Mouse (Mus musculus) left cerebral cortex, postnatal 36 days (tissue): ENCODE measurements around the gene Pglyrp2. TPM values are rescaled to one million over a fixed set of nuclear protein-coding genes. Genes with fewer than 3 reads are reported as not detected.

Experiments
- DNase-seq, 2 experiments: peaks; one replicate each; pipeline ENCODE4 v3.0.0; 2021 to 2022; ENCODE audit warnings: low spot score in 2 of 2, mixed read lengths in 1 of 2
- intact Hi-C: fragments of 180-260 bp; cut with DNase I; formaldehyde crosslinking; loops from one replicate; pipeline ENCODE4 v1.15.1; 2025
- total RNA-seq, 2 experiments: library from RNA; stranded (reverse); gene quantifications; 2 replicates each; pipeline ENCODE4 v1.2.3; 2021

The Pglyrp2 gene
- total RNA-seq, 2 experiments from 2014 or later, result not detected

DNA sequence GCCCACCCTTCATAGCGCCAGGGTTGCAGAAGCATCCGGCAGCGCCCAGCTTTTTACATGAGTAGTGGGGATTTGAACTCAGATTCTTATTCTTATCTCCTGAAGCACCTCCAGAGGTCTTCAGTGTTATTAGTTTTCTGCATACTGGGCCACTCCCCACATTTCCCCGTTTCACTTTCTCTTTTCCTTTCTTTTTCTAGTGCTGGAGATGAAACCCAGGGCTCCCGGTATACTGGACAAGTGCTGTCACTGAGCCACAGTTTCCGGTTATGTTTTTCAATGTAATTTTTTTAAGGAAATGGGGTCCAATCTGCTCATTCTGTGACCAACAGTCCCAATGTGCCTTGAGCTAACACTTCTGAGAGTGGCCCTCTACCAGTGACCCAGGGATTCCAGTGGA lies 12.1 kb downstream of the Pglyrp2 start:
- intact Hi-C loops, result no loop called here
- DNase-seq, result no peak

GRCm38 (mm10) chr17:32403417-32403816 lies 20.6 kb downstream of the Pglyrp2 start, which contains the start of gene Rasal3:
Gene Rasal3, minus strand, starts transcription at chr17:32403583.
- intact Hi-C loops, result no loop called here
- DNase-seq, result no peak

DNA sequence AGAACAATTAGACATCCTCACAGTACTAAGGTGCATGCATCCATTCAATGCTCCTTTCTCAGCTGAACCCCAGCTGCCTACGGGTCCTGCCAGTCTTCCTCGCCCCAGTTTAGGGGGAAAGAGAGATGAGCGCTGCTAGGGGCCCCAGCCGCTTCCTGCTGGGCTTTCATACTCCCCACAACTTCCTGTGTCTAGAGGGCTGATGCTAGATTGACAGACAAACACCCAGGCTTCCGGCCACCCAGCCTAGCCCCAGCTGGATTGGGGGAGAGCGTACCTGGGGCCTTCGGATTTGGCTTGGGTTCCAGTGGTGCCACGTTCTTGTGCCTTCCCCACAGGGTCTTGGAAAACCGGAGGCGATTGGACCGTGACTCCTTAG lies 21.2 kb downstream of the Pglyrp2 start:
- intact Hi-C loops, result no loop called here
- DNase-seq, result no peak

DNA sequence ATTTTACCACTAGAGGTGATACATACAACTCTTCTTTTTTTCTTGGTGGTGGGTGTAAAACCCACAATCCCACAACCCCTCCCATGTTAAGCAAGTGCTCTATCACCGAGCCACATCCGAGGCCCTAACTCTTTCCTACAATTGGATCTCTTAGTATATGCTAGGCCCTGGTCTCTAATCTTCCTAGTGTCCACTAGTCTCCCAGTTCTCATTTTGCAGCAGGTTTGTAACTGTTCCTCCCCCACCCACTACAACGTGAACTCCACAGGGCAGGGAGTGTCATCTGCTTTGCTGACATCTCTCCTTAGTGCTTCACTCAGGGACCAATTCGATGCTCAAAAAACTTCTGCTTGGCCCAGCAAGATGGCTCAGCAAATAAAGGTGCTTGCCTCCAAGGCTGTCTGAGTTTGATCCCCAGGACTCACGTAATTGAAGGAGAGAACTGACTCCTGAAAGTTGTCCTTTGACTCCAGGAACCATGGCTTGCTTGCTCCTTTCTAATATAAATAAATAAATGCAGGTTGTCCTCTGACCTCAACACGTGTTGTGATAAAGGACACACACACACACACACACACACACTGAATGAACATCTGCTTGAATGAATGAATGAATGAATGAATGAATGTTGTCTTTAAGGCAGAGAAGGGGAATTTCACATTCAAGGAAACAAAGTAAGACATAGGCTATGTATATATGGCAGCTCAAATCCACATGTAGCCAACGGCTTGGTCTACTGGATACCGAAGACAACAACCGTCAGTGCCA lies 21.8 kb downstream of the Pglyrp2 start:
- intact Hi-C loops, result no loop called here
- DNase-seq, result no peak

DNA sequence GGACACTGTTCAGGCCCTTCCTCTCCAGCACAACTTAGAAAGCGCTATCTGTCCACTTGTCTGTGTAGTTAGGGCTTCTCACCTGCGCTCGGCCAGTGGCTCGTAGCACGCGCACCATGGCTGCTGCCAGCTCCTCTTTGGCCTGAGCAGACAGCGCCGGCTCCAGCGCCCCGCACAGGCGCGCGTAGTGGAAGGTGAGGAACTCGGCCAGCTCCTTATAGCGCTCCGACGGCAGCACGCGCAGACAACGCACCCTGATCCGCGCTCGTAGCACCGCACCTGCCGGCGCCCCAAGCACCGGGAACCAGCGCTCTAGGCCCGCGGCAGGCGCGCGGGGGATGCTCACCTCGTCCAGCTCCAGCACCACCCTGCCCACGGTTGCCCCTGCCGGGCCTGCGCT lies 27.7 kb downstream of the Pglyrp2 start:
- intact Hi-C loops, result no loop called here
- no peak for DNase-seq

DNA sequence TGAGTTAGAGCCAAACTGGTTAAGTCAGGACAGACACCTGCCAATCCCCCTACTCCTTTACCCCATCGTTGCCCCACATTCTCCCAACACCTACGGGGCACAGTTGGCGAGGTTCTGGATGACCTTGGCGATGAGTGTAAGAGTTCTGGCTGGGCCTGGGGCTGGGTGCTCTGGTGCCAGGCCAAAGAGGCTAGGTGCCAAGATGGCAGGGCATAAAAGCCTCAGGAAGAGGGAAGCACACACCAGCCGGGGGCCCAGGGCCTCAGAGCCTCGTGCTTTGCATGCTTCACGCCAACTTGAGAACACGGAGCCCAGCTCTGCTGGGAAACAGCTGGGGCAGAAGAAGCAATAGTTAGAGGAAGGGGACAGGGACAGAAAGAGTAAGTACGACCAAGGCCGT lies 30.0 kb downstream of the Pglyrp2 start:
- intact Hi-C loops, result no loop called here
- no peak for DNase-seq

DNA sequence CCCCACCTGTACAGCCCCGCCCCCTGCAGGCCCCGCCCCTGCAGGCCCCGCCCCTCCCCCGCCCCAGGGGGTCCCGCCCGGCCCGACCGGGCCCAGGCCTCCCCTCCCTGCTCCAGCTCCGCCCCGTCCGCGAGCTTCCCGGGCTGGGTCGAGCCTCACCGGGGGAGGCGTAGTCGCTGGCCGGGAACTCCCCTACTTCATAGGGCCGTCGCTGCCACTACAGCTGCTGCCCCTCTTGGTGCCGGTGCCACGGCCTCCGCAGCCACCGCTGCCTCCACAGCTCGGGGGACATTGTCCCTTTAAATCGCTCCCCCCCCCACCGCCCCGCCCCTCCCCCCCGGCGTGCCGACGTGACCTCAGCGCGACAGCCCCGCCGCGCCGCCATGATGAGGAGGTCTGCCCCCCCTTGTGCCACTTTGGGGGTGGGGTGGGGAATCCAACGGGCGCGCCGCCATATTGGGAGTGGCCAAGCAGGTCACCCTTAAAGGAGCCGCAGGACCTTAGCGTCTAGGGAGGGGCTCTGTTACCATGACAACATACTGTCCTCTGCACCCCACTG lies 34.8 kb downstream of the Pglyrp2 start, which contains the start of gene Wiz:
Wiz (minus strand) TSS at position 339 of the 559 bp plus-strand sequence.
- intact Hi-C loops, result loop anchor here (2.0 to 5.0 kb wide), 2 partner anchors 68 to 103 kb away; partner anchors contain the start of gene Akap8
- peak; percentile 91 to 92 for DNase-seq

- DNase-seq, result peak; percentile 24 to 38
- intact Hi-C loops, result loop anchor here (2.0 to 5.0 kb wide), 2 partner anchors 68 to 104 kb away; partner anchors contain the start of gene Akap8
Measured at GRCm38 (mm10) chr17:32388370-32389100, 35.4 kb downstream of the Pglyrp2 start.

DNA sequence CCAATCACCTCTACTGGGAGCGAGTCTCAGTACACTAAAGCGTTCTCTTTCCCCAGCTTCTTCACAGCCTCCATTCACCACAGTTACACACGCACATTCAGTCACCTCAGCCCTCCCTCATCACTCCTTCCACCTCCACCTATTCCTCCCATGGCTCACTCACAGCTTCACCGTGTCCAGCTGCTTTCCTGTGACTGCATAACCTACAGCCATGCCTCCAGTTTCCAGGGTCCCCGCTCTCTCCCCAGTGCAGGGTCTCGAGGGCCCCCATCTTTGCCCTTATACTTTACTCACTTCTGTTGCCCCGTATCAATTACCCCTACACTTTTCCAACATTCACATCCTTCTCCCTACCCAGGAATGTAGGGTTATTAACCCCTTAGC lies 36.0 kb downstream of the Pglyrp2 start:
- DNase-seq, result no peak
- intact Hi-C loops, result loop anchor here (2.0 to 5.0 kb wide), 2 partner anchors 67 to 104 kb away; partner anchors contain the start of gene Akap8

GRCm38 (mm10) chr17:32386659-32387432 lies 37.1 kb downstream of the Pglyrp2 start:
- peak in 1 of 2 experiments; percentile 43 for DNase-seq
- intact Hi-C loops, result loop anchor here (5.0 kb wide), 1 partner anchor 105 kb away; no protein-coding TSS in a partner anchor

DNA sequence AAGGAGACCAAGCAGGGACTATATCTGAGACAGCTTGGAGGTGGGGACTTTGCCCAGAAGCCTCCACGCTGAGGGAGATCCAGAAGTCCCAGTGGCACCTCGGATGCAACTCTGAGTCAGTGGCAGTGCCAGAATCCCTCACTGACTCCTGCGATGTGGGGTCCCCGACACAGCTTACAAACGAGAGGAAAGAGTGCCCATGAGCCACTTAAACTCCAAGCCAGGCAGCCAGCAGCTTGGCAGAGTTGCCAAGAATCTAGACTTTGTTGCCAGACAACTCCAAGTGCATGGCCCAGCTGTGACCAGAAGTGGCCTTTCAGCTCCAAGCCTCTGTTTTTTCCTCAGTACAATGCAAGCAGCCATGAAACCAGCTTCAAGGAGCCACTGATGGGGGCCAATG lies 40.3 kb downstream of the Pglyrp2 start:
- intact Hi-C loops, result loop anchor here (2.0 kb wide), 1 partner anchor 21 kb away; no protein-coding TSS in a partner anchor
- DNase-seq, result no peak

DNA sequence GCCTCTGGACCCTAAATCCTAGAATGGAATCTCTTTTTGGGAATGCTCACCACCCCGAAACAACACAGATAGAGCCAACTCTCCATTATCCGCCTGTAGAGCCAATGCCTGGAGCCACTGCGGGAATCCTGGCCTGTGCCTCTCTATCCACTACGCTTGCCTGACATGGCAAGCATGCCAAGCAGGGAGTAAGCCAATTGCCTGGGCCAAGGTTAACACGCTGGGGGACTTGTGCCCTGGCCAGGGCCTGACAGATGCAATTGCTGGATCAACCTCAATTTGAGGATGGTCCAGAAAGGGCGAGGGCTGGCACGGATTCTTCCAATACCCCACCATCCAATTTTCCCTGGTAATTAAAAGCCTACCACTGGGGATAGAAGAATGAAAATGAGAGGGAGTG lies 41.4 kb downstream of the Pglyrp2 start:
- DNase-seq, result no peak
- intact Hi-C loops, result loop anchor here (2.0 kb wide), 1 partner anchor 20 kb away; no protein-coding TSS in a partner anchor

DNA sequence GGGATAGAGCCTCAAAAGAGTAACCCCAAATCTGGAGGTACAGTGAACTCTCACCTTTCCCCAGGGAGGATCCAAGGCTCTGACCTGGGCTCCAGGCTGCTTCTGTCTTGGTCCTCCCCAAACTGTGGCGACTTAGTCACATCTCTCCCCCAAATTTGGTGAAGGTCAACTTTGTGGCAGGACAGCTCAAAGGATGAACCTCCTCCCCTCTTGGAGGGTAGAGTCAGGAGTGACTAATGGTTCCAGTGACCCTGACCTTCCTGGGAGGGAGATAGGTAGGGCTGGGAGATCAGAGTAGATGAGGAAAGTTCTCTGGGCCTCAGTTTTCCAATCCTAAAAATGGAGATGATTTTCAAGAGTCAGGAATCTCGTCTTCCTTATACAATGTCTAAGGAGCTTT lies 45.2 kb downstream of the Pglyrp2 start:
- no peak for DNase-seq
- intact Hi-C loops, result no loop called here

GRCm38 (mm10) chr17:32377137-32377536 lies 46.8 kb downstream of the Pglyrp2 start:
- intact Hi-C loops, result no loop called here

GRCm38 (mm10) chr17:32376475-32376874 lies 47.5 kb downstream of the Pglyrp2 start:
- intact Hi-C loops, result no loop called here
- no peak for DNase-seq

More at GRCm38 (mm10) chr17:32377137-32377536, 46.8 kb downstream of the Pglyrp2 start:
- DNase-seq, result no peak

GRCm38 (mm10) chr17:32368991-32369578 lies 54.9 kb downstream of the Pglyrp2 start:
- intact Hi-C loops, result no loop called here

DNA sequence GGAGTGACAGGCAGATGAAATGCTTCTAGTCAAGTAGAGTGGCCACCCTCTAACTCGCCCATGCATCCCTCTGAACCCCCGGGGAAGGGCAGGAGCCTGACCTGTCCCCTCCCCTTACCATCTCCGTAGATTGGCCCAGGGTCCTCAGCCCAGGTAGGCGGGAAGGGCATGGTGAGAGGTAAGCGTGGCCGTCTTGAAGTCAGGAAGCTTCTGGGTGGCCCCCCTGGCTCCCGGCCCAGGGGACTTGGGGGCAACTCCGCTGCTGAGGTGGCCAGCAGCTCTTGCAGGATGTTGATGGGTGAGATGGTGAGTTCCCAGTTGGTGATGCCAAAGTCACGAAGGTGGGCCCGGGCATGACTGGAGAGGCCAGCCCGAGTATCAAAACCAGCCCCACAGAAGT lies 56.3 kb downstream of the Pglyrp2 start:
- intact Hi-C loops, result no loop called here
- DNase-seq, result no peak

More at GRCm38 (mm10) chr17:32368991-32369578, 54.9 kb downstream of the Pglyrp2 start:
- DNase-seq, result no peak

DNA sequence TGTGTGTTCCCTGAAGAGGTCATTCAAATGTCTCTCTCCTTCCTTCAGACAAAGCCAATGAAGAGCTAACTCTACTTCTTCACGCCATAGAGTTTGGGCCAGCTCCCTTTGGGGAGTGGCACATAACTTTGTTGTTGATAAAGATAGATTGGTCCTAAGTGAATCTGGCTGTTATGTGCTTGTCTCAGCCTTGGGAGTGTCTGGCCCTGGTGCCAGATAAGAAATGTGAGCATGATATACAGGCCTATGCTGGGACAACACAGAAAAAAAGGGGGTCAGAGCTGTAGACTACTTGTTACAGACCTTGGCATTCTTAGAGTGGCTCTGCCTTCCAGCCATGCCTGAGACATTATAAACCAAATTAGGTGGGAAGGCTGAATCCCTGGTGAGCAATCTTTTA lies 58.7 kb downstream of the Pglyrp2 start:
- intact Hi-C loops, result no loop called here
- DNase-seq, result no peak

DNA sequence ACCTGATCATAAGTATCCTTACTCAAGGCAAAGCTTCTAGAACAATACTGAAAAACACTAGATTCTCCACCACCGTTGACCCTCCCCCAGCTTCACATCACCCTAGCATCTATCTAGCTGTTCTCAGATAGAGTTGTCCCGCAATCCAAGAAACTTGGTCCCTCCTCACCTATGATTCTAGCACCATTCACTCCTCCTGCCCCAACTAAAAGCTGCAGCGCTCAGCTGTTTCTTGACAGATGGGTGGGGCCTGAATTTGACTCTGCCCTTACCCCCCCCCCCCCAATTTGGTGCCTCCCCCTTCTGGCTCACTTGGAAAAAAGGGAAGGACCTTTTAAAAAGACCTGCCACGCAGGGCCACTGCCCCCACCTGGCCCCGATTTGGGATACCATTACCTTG lies 59.1 kb downstream of the Pglyrp2 start:
- intact Hi-C loops, result no loop called here
- no peak for DNase-seq
